In the genomic region with DNA sequence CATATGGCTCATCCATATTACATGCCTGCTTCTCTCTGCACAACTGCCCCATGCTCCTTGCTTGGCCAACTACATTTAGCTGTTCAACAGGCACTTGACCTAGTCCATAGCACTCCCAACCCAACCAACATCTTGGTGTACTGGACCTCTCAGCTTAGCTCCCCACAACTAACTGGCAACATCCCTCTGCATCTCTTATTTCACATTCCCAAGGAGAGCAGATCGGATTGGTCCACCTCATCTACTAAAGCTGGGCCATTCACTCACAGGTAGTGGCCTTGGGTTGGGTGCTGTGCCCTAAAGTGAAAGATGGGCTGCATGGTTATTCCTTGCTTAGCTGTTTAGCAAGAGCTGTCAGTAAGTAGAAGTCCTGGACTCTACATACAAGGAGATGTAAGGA, we compare ENCODE assay signal across 17 mouse cellular contexts.
A peak's percentile ranks its signal among the peaks of the same experiment; 100 is the strongest.
DNase-seq lines count a peak whose midpoint lies in the region; ATAC-seq and TF ChIP-seq lines count a peak whose summit lies in the region.
"Had no signal": no experiment of that assay in that cellular context is flagged by ENCODE, and none has a peak within 500 bp of the region (broad histone marks: within the 10 kb centered on the region; RNA-seq: fewer than 3 reads in every experiment).

No protein-coding gene starts in this region.

- no peak overlapping the region for H3K4me2 ChIP-seq in heart, embryonic 13.5 days
- H3K4me2 ChIP-seq in embryonic facial prominence, embryonic 11.5 days (ENCODE audit: low read depth, low read length), result no peak overlapping the region
- no peak overlapping the region for H3K4me2 ChIP-seq in embryonic facial prominence, embryonic 15.5 days (replicated peaks)
- H3K4me2 ChIP-seq in hindbrain, postnatal 0 days (ENCODE audit: low read depth, low read length), result no peak overlapping the region
- H3K4me2 ChIP-seq: forebrain, embryonic 15.5 days; hindbrain, embryonic 14.5 days had no signal

- TF ChIP-seq POLR2A in heart, adult 2 months (IDR thresholded peaks at IDR 0.05; ENCODE audit: insufficient read depth, low read depth, low read length), result no peak
- no peak for TF ChIP-seq POLR2A in cerebellum, adult 2 months (IDR thresholded peaks at IDR 0.05; ENCODE audit: borderline replicate concordance, insufficient read depth, low read length)

- TF ChIP-seq EP300 in heart, adult 2 months (IDR thresholded peaks at IDR 0.05; ENCODE audit: insufficient read depth, low read depth, low read length), result no peak

- no peaks in the 10 kb centered on the region for H3K79me2 ChIP-seq in heart, adult 2 months (replicated peaks; ENCODE audit: control insufficient read depth, insufficient read depth, low read length)

- WGBS in heart, adult 2 months, result 86% methylated on average over 1 of the region's 1 CpGs
- 70% methylated on average over 1 of the region's 1 CpGs for WGBS in heart, embryonic 13.5 days
- 85% methylated on average over 1 of the region's 1 CpGs for WGBS in embryonic facial prominence, embryonic 11.5 days
- 37% methylated on average over 1 of the region's 1 CpGs for WGBS in embryonic facial prominence, embryonic 15.5 days
- 83% methylated on average over 1 of the region's 1 CpGs for WGBS in hindbrain, postnatal 0 days
- WGBS in cerebellum, adult 2 months, result 85% methylated on average over 1 of the region's 1 CpGs

- DNase-seq in heart, adult 2 months, result no peak
- DNase-seq in heart, postnatal 25 days (ENCODE audit: low spot score), result no peak
- no peak for DNase-seq in heart, adult 11 months
- DNase-seq in embryonic facial prominence, embryonic 11.5 days (ENCODE audit: low spot score), result no peak
- no peak for DNase-seq in hindbrain, postnatal 0 days (ENCODE audit: low spot score)
- DNase-seq in cerebellum, adult 2 months, result no peak
- DNase-seq: adrenal gland, adult 2 months; adrenal gland, postnatal 25 days; cerebellum, adult 18-20 months; cerebellum, postnatal 10 days; kidney, adult 8-10 months had no signal

- no peak for ATAC-seq in heart, embryonic 13.5 days (ENCODE audit: extremely low read depth, insufficient number of reproducible peaks, low FRiP score, low TSS enrichment)
- ATAC-seq in embryonic facial prominence, embryonic 11.5 days (replicated peaks; ENCODE audit: insufficient number of reproducible peaks, low FRiP score, low TSS enrichment, low read depth), result no peak
- ATAC-seq in embryonic facial prominence, embryonic 15.5 days (ENCODE audit: insufficient number of reproducible peaks, low FRiP score, low TSS enrichment, low read depth), result no peak
- ATAC-seq in hindbrain, postnatal 0 days, result no peak
- ATAC-seq: forebrain, embryonic 15.5 days; intestine, embryonic 16.5 days had no signal

- no peaks in the 10 kb centered on the region for H3K27me3 ChIP-seq in heart, adult 2 months (ENCODE audit: control insufficient read depth, insufficient read depth, low read length)
- no peaks in the 10 kb centered on the region for H3K27me3 ChIP-seq in heart, embryonic 13.5 days (replicated peaks)
- H3K27me3 ChIP-seq in embryonic facial prominence, embryonic 11.5 days (ENCODE audit: control insufficient read depth, insufficient read depth, low read length), result no peaks in the 10 kb centered on the region
- no peaks in the 10 kb centered on the region for H3K27me3 ChIP-seq in embryonic facial prominence, embryonic 15.5 days
- no peaks in the 10 kb centered on the region for H3K27me3 ChIP-seq in hindbrain, postnatal 0 days (ENCODE audit: insufficient read depth, low read length)
- H3K27me3 ChIP-seq in cerebellum, adult 2 months (ENCODE audit: control insufficient read depth, insufficient read depth, low read length), result no peaks in the 10 kb centered on the region
- H3K27me3 ChIP-seq: forebrain, embryonic 15.5 days had no signal

- H3K9ac ChIP-seq in heart, adult 2 months (ENCODE audit: low read depth, low read length), result no peak overlapping the region
- no peak overlapping the region for H3K9ac ChIP-seq in heart, embryonic 13.5 days
- no peak overlapping the region for H3K9ac ChIP-seq in embryonic facial prominence, embryonic 11.5 days (replicated peaks; ENCODE audit: low read length)
- no peak overlapping the region for H3K9ac ChIP-seq in embryonic facial prominence, embryonic 15.5 days
- no peak overlapping the region for H3K9ac ChIP-seq in hindbrain, postnatal 0 days (replicated peaks; ENCODE audit: low read length)
- H3K9ac ChIP-seq: forebrain, embryonic 15.5 days; hindbrain, embryonic 14.5 days had no signal

- peak overlapping the region; percentile 36; the same call in 1 of the 2 replicates for H3K27ac ChIP-seq in heart, adult 2 months
- H3K27ac ChIP-seq in heart, embryonic 13.5 days (replicated peaks), result peak overlapping the region; percentile 69
- H3K27ac ChIP-seq in embryonic facial prominence, embryonic 11.5 days (replicated peaks; ENCODE audit: low read depth, low read length), result 0 out of 2 replicates have a peak overlapping the region, but pooled peaks have one; percentile 13
- H3K27ac ChIP-seq in embryonic facial prominence, embryonic 15.5 days (replicated peaks), result 0 out of 2 replicates have a peak overlapping the region, but pooled peaks have one; percentile 7
- no peak overlapping the region for H3K27ac ChIP-seq in hindbrain, postnatal 0 days
- H3K27ac ChIP-seq in cerebellum, adult 2 months (ENCODE audit: insufficient read depth, low read length), result no peak overlapping the region
- H3K27ac ChIP-seq: forebrain, embryonic 15.5 days; hindbrain, embryonic 10.5 days; hindbrain, embryonic 14.5 days had no signal

- intact Hi-C loops in heart, adult 2 months (cut with DNase I), result loop anchor here (2.0 to 10.0 kb wide), 4 partner anchors 140 to 440 kb away; a partner anchor contains a TSS
- intact Hi-C loops in heart, postnatal 25 days (cut with DNase I), result loop anchor here (5.0 kb wide), 3 partner anchors 142 to 442 kb away; a partner anchor contains a TSS

- H3K36me3 ChIP-seq in heart, adult 2 months (ENCODE audit: control insufficient read depth, insufficient read depth, low read length), result no peaks in the 10 kb centered on the region
- no peaks in the 10 kb centered on the region for H3K36me3 ChIP-seq in heart, embryonic 13.5 days
- H3K36me3 ChIP-seq in embryonic facial prominence, embryonic 11.5 days (replicated peaks; ENCODE audit: control insufficient read depth, insufficient read depth, low read depth, low read length), result no peaks in the 10 kb centered on the region
- no peaks in the 10 kb centered on the region for H3K36me3 ChIP-seq in embryonic facial prominence, embryonic 15.5 days
- no peaks in the 10 kb centered on the region for H3K36me3 ChIP-seq in hindbrain, postnatal 0 days (ENCODE audit: insufficient read depth, low read length)
- H3K36me3 ChIP-seq: forebrain, embryonic 15.5 days; hindbrain, embryonic 10.5 days had no signal

- no peak for TF ChIP-seq CTCF in heart, adult 2 months (IDR thresholded peaks at IDR 0.05)
- no peak for TF ChIP-seq CTCF in hindbrain, postnatal 0 days (IDR thresholded peaks at IDR 0.05; ENCODE audit: low read depth)
- no peak for TF ChIP-seq CTCF in cerebellum, adult 2 months (IDR thresholded peaks at IDR 0.05; ENCODE audit: borderline replicate concordance, insufficient read depth, low read depth, low read length)

- no peaks in the 10 kb centered on the region; the same call in 1 of the 2 replicates for H3K4me1 ChIP-seq in heart, adult 2 months (ENCODE audit: control insufficient read depth, insufficient read depth, low read length)
- no peaks in the 10 kb centered on the region; the same call in 1 of the 2 replicates for H3K4me1 ChIP-seq in heart, embryonic 13.5 days
- H3K4me1 ChIP-seq in embryonic facial prominence, embryonic 11.5 days (ENCODE audit: control insufficient read depth, insufficient read depth, low read length), result no peaks in the 10 kb centered on the region
- H3K4me1 ChIP-seq in embryonic facial prominence, embryonic 15.5 days, result no peaks in the 10 kb centered on the region
- no peaks in the 10 kb centered on the region for H3K4me1 ChIP-seq in hindbrain, postnatal 0 days (ENCODE audit: insufficient read depth, low read length)
- H3K4me1 ChIP-seq in cerebellum, adult 2 months (ENCODE audit: control insufficient read depth, insufficient read depth, low read length), result no peaks in the 10 kb centered on the region
- H3K4me1 ChIP-seq: forebrain, embryonic 15.5 days had no signal

- no peaks in the 10 kb centered on the region for H3K9me3 ChIP-seq in heart, embryonic 13.5 days
- no peaks in the 10 kb centered on the region for H3K9me3 ChIP-seq in embryonic facial prominence, embryonic 11.5 days (replicated peaks; ENCODE audit: control insufficient read depth, low read length)
- H3K9me3 ChIP-seq in embryonic facial prominence, embryonic 15.5 days (replicated peaks), result no peaks in the 10 kb centered on the region
- no peaks in the 10 kb centered on the region for H3K9me3 ChIP-seq in hindbrain, postnatal 0 days (ENCODE audit: low read length)
- H3K9me3 ChIP-seq: forebrain, embryonic 15.5 days; hindbrain, embryonic 10.5 days had no signal

- H3K4me3 ChIP-seq in heart, adult 2 months, result no peak overlapping the region
- no peak overlapping the region for H3K4me3 ChIP-seq in heart, embryonic 13.5 days
- H3K4me3 ChIP-seq in embryonic facial prominence, embryonic 11.5 days (ENCODE audit: low read depth, low read length), result no peak overlapping the region
- H3K4me3 ChIP-seq in embryonic facial prominence, embryonic 15.5 days (replicated peaks), result no peak overlapping the region
- no peak overlapping the region for H3K4me3 ChIP-seq in hindbrain, postnatal 0 days (ENCODE audit: low read length)
- H3K4me3 ChIP-seq in cerebellum, adult 2 months (replicated peaks; ENCODE audit: insufficient read depth, low read depth, low read length), result no peak overlapping the region
- H3K4me3 ChIP-seq: forebrain, embryonic 15.5 days; hindbrain, embryonic 10.5 days had no signal

Comparison
In these comparisons a context has a peak if more than half of its experiments do, and no peak if none do; other contexts are left out.
1. H3K27ac ChIP-seq: peak in heart, adult 2 months (single experiment), heart, embryonic 13.5 days (single experiment), embryonic facial prominence, embryonic 11.5 days (single experiment) and embryonic facial prominence, embryonic 15.5 days (single experiment); none in hindbrain, postnatal 0 days (single experiment) and cerebellum, adult 2 months (single experiment).